8 mouse cellular contexts compared by ENCODE assay signal in the genomic region with DNA sequence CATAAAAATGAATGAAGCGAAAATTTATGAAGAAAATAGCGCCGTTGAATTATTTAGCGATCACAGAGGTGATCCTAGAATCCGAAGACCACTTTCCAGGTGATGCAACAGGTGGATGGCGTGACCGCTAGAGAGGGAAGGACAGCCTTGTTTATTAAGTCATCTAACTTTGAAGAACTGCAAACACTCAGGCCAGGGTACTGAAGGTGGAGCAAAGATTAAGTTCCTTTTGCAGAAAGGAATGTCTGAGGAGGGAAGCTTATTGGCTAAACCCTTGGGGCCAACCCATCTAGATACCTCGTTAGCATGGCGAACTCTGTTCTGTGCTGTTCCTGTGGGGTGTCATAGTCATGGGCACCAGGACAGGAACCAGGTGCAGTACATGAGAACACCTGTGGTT. TPM values are rescaled to one million over a fixed set of nuclear protein-coding genes. Genes with fewer than 3 reads are reported as not detected.
DNase-seq lines count a peak whose midpoint lies in the region; ATAC-seq and TF ChIP-seq lines count a peak whose summit lies in the region.

No protein-coding gene starts in this region.

- peak overlapping the region; percentile 5 to 35; a peak in 3 of 4 replicates for H3K4me3 ChIP-seq in ES-E14 (ENCODE audit: insufficient read depth in 1 of 2, low read depth in 1 of 2, low read length in 2 of 2, poor library complexity in 1 of 2, severe bottlenecking in 1 of 2)
- peak overlapping the region; percentile 38 for H3K4me3 ChIP-seq in hindbrain, embryonic 10.5 days
- H3K4me3 ChIP-seq in limb, embryonic 15.5 days, result peak overlapping the region; percentile 19; the same call in 1 of the 2 replicates
- peak overlapping the region; percentile 5; the same call in 1 of the 2 replicates for H3K4me3 ChIP-seq in neural tube, embryonic 14.5 days (ENCODE audit: low read depth, low read length)

- H3K36me3 ChIP-seq in ES-E14 (ENCODE audit: control insufficient read depth, insufficient read depth, low read length, poor library complexity, severe bottlenecking), result no peaks in the 10 kb centered on the region
- H3K36me3 ChIP-seq in hindbrain, embryonic 10.5 days, result no peaks in the 10 kb centered on the region
- no peaks in the 10 kb centered on the region for H3K36me3 ChIP-seq in limb, embryonic 15.5 days
- no peaks in the 10 kb centered on the region for H3K36me3 ChIP-seq in neural tube, embryonic 14.5 days (ENCODE audit: control insufficient read depth, insufficient read depth, low read length)

- no peak overlapping the region for H3K9ac ChIP-seq in ES-E14 (ENCODE audit: insufficient read depth, low read depth, low read length, poor library complexity, severe bottlenecking)
- H3K9ac ChIP-seq in limb, embryonic 15.5 days, result no peak overlapping the region
- no peak overlapping the region for H3K9ac ChIP-seq in neural tube, embryonic 14.5 days (replicated peaks; ENCODE audit: low read depth, low read length)

- no peak for ATAC-seq in limb, embryonic 15.5 days (ENCODE audit: insufficient number of reproducible peaks, low FRiP score, low TSS enrichment, low read depth)
- no peak for ATAC-seq in neural tube, embryonic 14.5 days (ENCODE audit: low read depth)

- 63% methylated on average over 9 of the region's 9 CpGs for whole genome bisulfite sequencing in hindbrain, embryonic 10.5 days
- 58% methylated on average over 9 of the region's 9 CpGs for WGBS in limb, embryonic 15.5 days
- WGBS in neural tube, embryonic 14.5 days, result 62% methylated on average over 9 of the region's 9 CpGs

- no peaks in the 10 kb centered on the region for H3K9me3 ChIP-seq in ES-E14 (ENCODE audit: control insufficient read depth, insufficient read depth, low read depth, low read length)
- H3K9me3 ChIP-seq in hindbrain, embryonic 10.5 days, result no peaks in the 10 kb centered on the region; the same call in 1 of the 2 replicates
- no peaks in the 10 kb centered on the region for H3K9me3 ChIP-seq in limb, embryonic 15.5 days
- H3K9me3 ChIP-seq in neural tube, embryonic 14.5 days (ENCODE audit: control insufficient read depth, low read length), result no peaks in the 10 kb centered on the region

- H3K27me3 ChIP-seq in hindbrain, embryonic 10.5 days (ENCODE audit: insufficient read depth, poor library complexity, severe bottlenecking), result no peaks in the 10 kb centered on the region
- no peaks in the 10 kb centered on the region for H3K27me3 ChIP-seq in limb, embryonic 15.5 days
- no peaks in the 10 kb centered on the region for H3K27me3 ChIP-seq in neural tube, embryonic 14.5 days (ENCODE audit: control insufficient read depth, insufficient read depth, low read length)

- in situ Hi-C loops in ES-E14 (cut with MboI; ENCODE audit: low sequenced_read_pairs in 2 of 2, unreplicated experiment in 2 of 2), result loop anchor here (10.0 kb wide), 1 partner anchor 201 kb away; a partner anchor contains a TSS

- DNase-seq in CD4-positive helper T cell, adult 2 months (ENCODE audit: low read depth, low spot score), result peak; percentile 7
- DNase-seq in ES-E14 (ENCODE audit: low read depth, low spot score), result no peak
- DNase-seq in hindbrain, embryonic 10.5 days (ENCODE audit: low spot score), result no peak
- DNase-seq in ovary, adult 18-20 months (ENCODE audit: low spot score), result no peak
- no peak for DNase-seq in Muller cell, postnatal 12 days (ENCODE audit: inconsistent ontology term)
- DNase-seq in left cerebral cortex, adult 9 months (ENCODE audit: low spot score in 2 of 2), result no peak

- H3K4me2 ChIP-seq in limb, embryonic 15.5 days, result peak overlapping the region; percentile 34
- peak overlapping the region; percentile 36; the same call in 1 of the 2 replicates for H3K4me2 ChIP-seq in neural tube, embryonic 14.5 days (ENCODE audit: low read depth, low read length)

- no peak overlapping the region for H3K27ac ChIP-seq in ES-E14 (ENCODE audit: insufficient read depth, low read depth, low read length, poor library complexity, severe bottlenecking)
- H3K27ac ChIP-seq in hindbrain, embryonic 10.5 days, result no peak overlapping the region
- H3K27ac ChIP-seq in limb, embryonic 15.5 days, result no peak overlapping the region
- no peak overlapping the region for H3K27ac ChIP-seq in neural tube, embryonic 14.5 days (ENCODE audit: low read depth, low read length)

- peaks cover 0 to 8% of the 10 kb centered on the region in 2 experiments; a peak in 1 of 4 replicates for H3K4me1 ChIP-seq in ES-E14 (ENCODE audit: control insufficient read depth in 2 of 2, insufficient read depth in 2 of 2, low read length in 2 of 2, poor library complexity in 1 of 2)
- peaks cover 4% of the 10 kb centered on the region; the same call in 1 of the 2 replicates for H3K4me1 ChIP-seq in hindbrain, embryonic 10.5 days (replicated peaks)
- 0 out of 2 replicates have a peak, but pooled peaks cover 4% of the 10 kb centered on the region for H3K4me1 ChIP-seq in limb, embryonic 15.5 days
- H3K4me1 ChIP-seq in neural tube, embryonic 14.5 days (ENCODE audit: control insufficient read depth, insufficient read depth, low read length), result no peaks in the 10 kb centered on the region

TF ChIP-seq in ES-E14, 5 proteins besides CTCF, POLR2A, EP300 and RAD21:
- TF ChIP-seq HCFC1 (IDR thresholded peaks at IDR 0.05; ENCODE audit: borderline replicate concordance, insufficient read depth, low read length) (no peak), ZNF384 (IDR thresholded peaks at IDR 0.05; ENCODE audit: low read depth, low read length) (no peak), ZC3H11A (IDR thresholded peaks at IDR 0.05; ENCODE audit: borderline replicate concordance, low read depth, low read length) (no peak), CHD2 (IDR thresholded peaks at IDR 0.05; ENCODE audit: low read depth, low read length) (no peak), MAFK (IDR thresholded peaks at IDR 0.05; ENCODE audit: insufficient read depth, low read depth, low read length) (no peak)

RNA-seq across cellular contexts. Expression of a gene that starts 1.0 kb away (rescaled TPM):
- total RNA-seq in ES-E14 (2012; rRNA removed), result 0.04 and 0.11 TPM in 2 replicates
- 0.16 TPM in 1 of 2 replicates, not detected in the other for polyA plus RNA-seq in hindbrain, embryonic 10.5 days (2016; fragmentation: Nextera tagmentation; extraction: Ambion mirVana)
- polyA plus RNA-seq in limb, embryonic 15.5 days (2015; fragmentation: Nextera tagmentation; extraction: Ambion mirVana), result 0.37 and 0.67 TPM in 2 replicates
- polyA plus RNA-seq in neural tube, embryonic 14.5 days (2014; fragmentation: Nextera tagmentation; extraction: Ambion mirVana), result 0.44 and 0.59 TPM in 2 replicates
